Comparison of ENCODE assay signal across 9 mouse cellular contexts in the genomic region with DNA sequence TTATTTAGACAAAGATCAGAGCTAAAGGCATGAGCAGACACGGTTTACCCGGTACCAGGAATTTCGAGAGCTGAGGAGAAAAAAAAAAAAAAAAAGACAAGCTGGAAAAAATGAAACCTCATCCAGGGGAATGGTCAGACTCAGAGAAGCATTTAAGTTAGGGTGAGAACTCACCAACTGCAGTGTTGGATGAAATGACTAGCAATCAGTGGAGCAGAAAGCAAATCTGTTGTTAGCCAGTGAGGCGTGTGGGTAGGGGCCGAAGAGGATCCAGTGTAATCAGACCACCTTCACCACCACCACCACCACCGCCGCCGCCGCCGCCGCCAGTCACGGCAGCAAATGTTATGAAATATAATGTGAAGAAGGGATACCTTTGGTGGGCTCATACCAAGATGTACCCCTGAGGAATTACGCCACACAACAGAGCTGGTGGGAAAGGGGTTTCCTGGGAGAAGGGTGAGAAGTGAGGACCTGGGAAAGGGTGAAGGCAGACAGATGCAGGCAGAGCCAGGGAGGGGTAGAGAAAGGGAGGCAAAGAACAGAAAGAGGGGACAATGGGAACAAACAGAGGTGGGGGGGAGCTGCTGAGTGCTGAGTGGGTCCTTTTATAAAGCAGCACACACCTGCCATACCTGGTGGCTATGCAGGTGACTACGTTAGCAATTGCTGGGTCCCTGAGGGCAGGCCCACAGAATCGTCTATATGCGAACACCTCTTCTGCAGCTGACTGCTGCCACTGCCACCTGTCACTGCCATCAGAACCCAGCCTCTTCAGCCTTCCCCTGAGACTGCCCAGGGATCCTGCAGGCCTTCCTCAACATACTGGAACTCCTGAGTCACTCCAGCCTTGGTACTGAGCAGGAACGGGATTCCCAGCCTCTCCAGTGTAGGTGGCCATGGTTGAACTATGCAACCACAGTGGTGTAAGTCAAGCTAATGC. TPM values are rescaled to one million over a fixed set of nuclear protein-coding genes. Genes with fewer than 3 reads are reported as not detected.
DNase-seq lines count a peak whose midpoint lies in the region; ATAC-seq and TF ChIP-seq lines count a peak whose summit lies in the region.
"Had no signal": no experiment of that assay in that cellular context is flagged by ENCODE, and none has a peak within 500 bp of the region (broad histone marks: within the 10 kb centered on the region; RNA-seq: fewer than 3 reads in every experiment).

No protein-coding gene starts in this region.

- H3K27me3 ChIP-seq in forebrain, embryonic 10.5 days (ENCODE audit: poor library complexity, severe bottlenecking): no peaks in the 10 kb centered on the region
- H3K27me3 ChIP-seq in intestine, embryonic 14.5 days (replicated peaks; ENCODE audit: control insufficient read depth, insufficient read depth, low read length): no peaks in the 10 kb centered on the region

- H3K4me1 ChIP-seq in forebrain, embryonic 10.5 days: peaks cover 23% of the 10 kb centered on the region
- peaks cover 7% of the 10 kb centered on the region for H3K4me1 ChIP-seq in intestine, embryonic 14.5 days (replicated peaks; ENCODE audit: control insufficient read depth, insufficient read depth, low read length)

- no peak for ATAC-seq in intestine, embryonic 14.5 days (replicated peaks; ENCODE audit: low FRiP score, low TSS enrichment, low read depth)

- WGBS in forebrain, embryonic 10.5 days: 65% methylated on average over 17 of the region's 17 CpGs
- WGBS in intestine, embryonic 14.5 days: 64% methylated on average over 17 of the region's 17 CpGs

- H3K27ac ChIP-seq in layer of hippocampus, adult 2 months: peak overlapping the region; percentile 77
- peak overlapping the region; percentile 61 for H3K27ac ChIP-seq in forebrain, embryonic 10.5 days
- H3K27ac ChIP-seq in intestine, embryonic 14.5 days (ENCODE audit: low read depth): no peak overlapping the region

- TF ChIP-seq CTCF in layer of hippocampus, adult 2 months (conservative IDR thresholded peaks at IDR 0.05): no peak

- H3K9me3 ChIP-seq in forebrain, embryonic 10.5 days: no peaks in the 10 kb centered on the region
- H3K9me3 ChIP-seq in intestine, embryonic 14.5 days (ENCODE audit: control insufficient read depth, low read length): no peaks in the 10 kb centered on the region

- peak overlapping the region; percentile 46 for H3K4me3 ChIP-seq in layer of hippocampus, adult 2 months
- peak overlapping the region; percentile 24; the same call in 1 of the 2 replicates for H3K4me3 ChIP-seq in forebrain, embryonic 10.5 days
- H3K4me3 ChIP-seq in intestine, embryonic 14.5 days (ENCODE audit: low read depth, low read length): no peak overlapping the region

- no peak overlapping the region for H3K9ac ChIP-seq in intestine, embryonic 14.5 days (ENCODE audit: low read length)

- H3K36me3 ChIP-seq in forebrain, embryonic 10.5 days (replicated peaks): no peaks in the 10 kb centered on the region
- no peaks in the 10 kb centered on the region for H3K36me3 ChIP-seq in intestine, embryonic 14.5 days (ENCODE audit: control insufficient read depth, insufficient read depth, low read length)

- no peak for DNase-seq in layer of hippocampus, adult 2 months (ENCODE audit: low spot score in 2 of 2)
- no peak for DNase-seq in layer of hippocampus, postnatal 14 days (ENCODE audit: low spot score in 2 of 2)
- no peak for DNase-seq in forebrain, embryonic 10.5 days (ENCODE audit: extremely low spot score, low spot score)
- no peak for DNase-seq in intestine, embryonic 14.5 days (ENCODE audit: low spot score)
- DNase-seq in retina, postnatal 1 day: peak; percentile 58
- DNase-seq in frontal cortex, postnatal 25 days (ENCODE audit: low spot score in 2 of 2): no peak
- no peak for DNase-seq in adrenal gland, adult 18-20 months (ENCODE audit: low spot score in 2 of 2)
- DNase-seq: left cerebral cortex, postnatal 4 days; right cerebral cortex, postnatal 4 days had no signal

- H3K4me2 ChIP-seq in intestine, embryonic 14.5 days (ENCODE audit: low read length): peak overlapping the region; percentile 16; the same call in 1 of the 2 replicates

RNA-seq across cellular contexts. Expression of a gene that starts 7.4 kb away (rescaled TPM):
- total RNA-seq in layer of hippocampus, adult 2 months (2021): 1 to 10 TPM; 4.8 to 5.0 TPM
- total RNA-seq in layer of hippocampus, postnatal 14 days (2021): 10 to 100 TPM in 1 of 2 experiments, 1 to 10 TPM in 1; 8.5 to 12.5 TPM
- polyA plus RNA-seq in forebrain, embryonic 10.5 days (2016; fragmentation: Nextera tagmentation; extraction: Ambion mirVana): 50.9 and 53.9 TPM in 2 replicates
- 239 and 268 TPM in 2 replicates for polyA plus RNA-seq in intestine, embryonic 14.5 days (2014; fragmentation: Nextera tagmentation; extraction: Ambion mirVana)
- 1 to 10 TPM; 4.8 to 5.6 TPM for total RNA-seq in adrenal gland, adult 18-20 months (2021)

RNA-seq across cellular contexts. Expression of a gene that starts 16.4 kb away (rescaled TPM):
- total RNA-seq in layer of hippocampus, adult 2 months (2021): 10 to 100 TPM; 26.2 to 28.5 TPM
- total RNA-seq in layer of hippocampus, postnatal 14 days (2021): 10 to 100 TPM; 32.8 to 36.2 TPM
- 82.8 and 84.4 TPM in 2 replicates for polyA plus RNA-seq in forebrain, embryonic 10.5 days (2016; fragmentation: Nextera tagmentation; extraction: Ambion mirVana)
- polyA plus RNA-seq in intestine, embryonic 14.5 days (2014; fragmentation: Nextera tagmentation; extraction: Ambion mirVana): 41.9 and 47.3 TPM in 2 replicates
- total RNA-seq in adrenal gland, adult 18-20 months (2021): 10 to 100 TPM; 15.3 to 16.0 TPM

RNA-seq across cellular contexts. Expression of a gene that starts 23.9 kb away (rescaled TPM):
- total RNA-seq in layer of hippocampus, adult 2 months (2021): 100 to 1,000 TPM; 543 to 554 TPM
- total RNA-seq in layer of hippocampus, postnatal 14 days (2021): 100 to 1,000 TPM; 328 to 329 TPM
- polyA plus RNA-seq in forebrain, embryonic 10.5 days (2016; fragmentation: Nextera tagmentation; extraction: Ambion mirVana): 0.26 and 0.36 TPM in 2 replicates
- polyA plus RNA-seq in intestine, embryonic 14.5 days (2014; fragmentation: Nextera tagmentation; extraction: Ambion mirVana): 0.85 and 1.0 TPM in 2 replicates
- total RNA-seq in adrenal gland, adult 18-20 months (2021): 1 to 10 TPM; 1.2 to 1.3 TPM

RNA-seq across cellular contexts. Expression of a gene that starts 27.1 kb away (rescaled TPM):
- 10 to 100 TPM; 47.4 to 47.9 TPM for total RNA-seq in layer of hippocampus, adult 2 months (2021)
- total RNA-seq in layer of hippocampus, postnatal 14 days (2021): 10 to 100 TPM; 37.3 to 37.4 TPM
- 53.0 and 53.3 TPM in 2 replicates for polyA plus RNA-seq in forebrain, embryonic 10.5 days (2016; fragmentation: Nextera tagmentation; extraction: Ambion mirVana)
- 34.4 and 37.3 TPM in 2 replicates for polyA plus RNA-seq in intestine, embryonic 14.5 days (2014; fragmentation: Nextera tagmentation; extraction: Ambion mirVana)
- total RNA-seq in adrenal gland, adult 18-20 months (2021): 10 to 100 TPM; 14.4 to 14.8 TPM

Comparison
In these comparisons a context has a peak if more than half of its experiments do, and no peak if none do; other contexts are left out.
1. RNA of a gene that starts 23.9 kb away (total RNA-seq): 543 to 554 TPM in layer of hippocampus, adult 2 months and 328 to 329 TPM in layer of hippocampus, postnatal 14 days; 1.2 to 1.3 TPM in adrenal gland, adult 18-20 months; every median in the first group is over 100 times any median in the second.